Mouse (Mus musculus) B cell, adult (primary cell): ENCODE results near the gene Leng1. TPM values are rescaled to one million over a fixed set of nuclear protein-coding genes. Genes with fewer than 3 reads are reported as not detected.

Experiments used
- total RNA-seq: library from RNA; stranded (reverse); gene quantifications from 4 replicates; pipeline ENCODE4 v1.2.4, GENCODE M21; 2023; ENCODE audit not compliant: inconsistent age

Leng1 gene
- 7.8 to 9.6 TPM (median 9.3 TPM) in 4 replicates for total RNA-seq

DNA sequence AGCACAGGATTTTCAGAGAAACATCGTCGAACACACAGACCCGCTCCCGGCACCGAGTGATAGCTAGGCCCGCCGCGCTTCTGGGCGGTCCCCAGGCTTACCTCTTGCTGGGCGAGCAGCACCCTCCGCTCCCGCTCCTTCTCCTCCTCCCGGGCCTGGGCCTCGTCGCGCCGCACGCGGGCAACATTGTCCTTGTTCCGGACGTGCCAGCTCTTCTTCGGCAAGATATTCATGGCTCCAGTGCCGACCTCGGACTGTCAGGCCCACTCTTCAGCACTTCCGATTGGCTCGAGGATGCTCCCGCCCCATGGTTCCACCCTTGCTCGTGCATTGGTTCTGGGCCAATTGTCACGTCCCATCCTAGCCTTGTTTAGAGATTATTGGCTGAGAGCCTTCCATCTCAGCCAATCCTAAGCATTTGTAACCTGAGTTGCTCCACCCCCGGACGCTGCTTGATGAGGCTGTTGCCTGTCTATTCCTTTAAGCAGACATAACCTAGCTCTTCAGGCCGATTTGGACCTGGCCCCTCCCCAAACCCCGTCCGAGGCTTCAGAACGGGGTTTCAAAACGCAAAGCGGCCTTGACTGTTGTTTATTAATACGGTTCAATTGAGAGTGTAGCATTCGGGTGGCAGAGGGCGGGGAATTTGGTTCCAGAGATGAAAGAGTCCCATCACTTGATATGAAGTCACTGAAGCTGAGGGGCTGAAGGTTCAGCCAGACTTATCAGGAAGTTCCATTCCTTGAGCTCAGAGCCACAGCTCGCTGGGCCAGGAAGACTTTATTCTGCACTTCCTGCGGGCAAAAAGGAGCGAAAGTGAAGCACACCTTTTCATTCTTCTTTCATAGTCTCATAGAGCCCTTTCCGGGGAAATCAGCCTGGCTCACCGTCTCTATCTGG lies at the start of gene Leng1:
Leng1 (minus strand) TSS at position 626 of the 900 bp plus-strand sequence.

DNA sequence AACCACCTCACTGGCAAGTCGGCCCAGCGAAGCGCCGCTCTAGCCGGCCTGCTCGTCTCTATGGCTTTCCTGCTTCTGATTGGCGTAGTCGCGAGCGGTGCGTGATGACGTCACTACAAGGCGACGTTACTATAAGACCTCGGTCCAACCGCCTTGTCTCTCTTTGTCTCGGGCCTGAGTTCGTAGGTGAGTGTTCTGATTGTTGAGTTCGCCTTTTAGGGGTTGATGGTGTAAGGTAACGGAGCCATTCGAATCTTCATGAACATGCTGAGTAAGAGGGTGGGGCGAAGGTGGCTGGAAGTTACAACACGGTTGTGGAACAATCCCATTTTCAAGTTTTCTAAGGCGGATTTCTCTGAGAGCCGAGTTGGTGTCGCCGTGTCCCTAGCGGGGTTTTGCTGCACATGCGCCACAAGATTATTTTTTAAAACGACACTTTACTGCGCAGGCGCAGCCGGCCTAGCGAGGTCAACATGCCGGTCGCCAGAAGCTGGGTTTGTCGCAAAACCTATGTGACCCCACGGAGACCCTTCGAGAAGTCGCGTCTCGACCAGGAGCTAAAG lies 38.3 kb upstream of the Leng1 start, which contains the start of gene Rps9:
Rps9 (plus strand) TSS at position 115 of the 563 bp plus-strand sequence.

DNA sequence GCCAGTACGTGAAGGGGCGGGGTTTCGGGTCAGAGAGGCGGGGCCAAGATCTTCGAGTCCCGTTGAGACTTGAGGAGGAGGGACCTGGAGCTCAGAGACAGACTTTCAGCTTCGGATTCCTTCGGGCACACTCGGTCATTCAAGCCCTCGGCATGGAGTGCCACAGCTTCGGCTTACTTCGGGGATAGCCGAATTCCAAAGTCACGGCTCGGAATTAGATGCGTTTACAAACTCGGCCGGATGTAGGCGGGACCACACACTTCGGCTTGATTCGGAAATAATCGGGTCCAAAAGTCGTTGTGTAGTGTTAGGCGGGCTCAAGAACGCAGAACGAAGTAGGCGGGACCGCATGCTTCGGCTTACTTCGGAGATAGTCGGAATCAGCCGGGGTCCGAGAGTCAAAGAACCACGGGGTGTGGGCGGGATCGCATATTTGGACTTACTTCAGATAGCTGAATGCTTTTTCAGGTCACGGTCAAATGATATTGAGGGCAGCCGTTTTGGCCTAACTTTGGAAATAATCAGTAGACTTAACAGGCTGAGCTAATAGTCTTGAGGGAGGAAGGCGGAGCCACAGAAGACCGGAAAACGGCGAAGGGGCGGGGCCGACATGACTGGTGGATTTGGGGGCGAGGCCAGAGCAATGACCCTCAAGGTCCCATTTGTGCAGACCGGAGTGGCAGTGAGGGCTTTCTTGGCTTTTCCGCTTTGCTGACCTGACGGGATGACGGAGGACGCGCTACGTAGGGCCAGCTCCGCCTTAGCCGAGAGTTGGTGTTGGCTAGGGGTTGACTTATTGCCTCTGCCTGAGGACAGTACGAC lies 27.6 kb upstream of the Leng1 start, which contains the start of gene Mboat7:
Mboat7 (minus strand) TSS at position 537 of the 822 bp plus-strand sequence.

DNA sequence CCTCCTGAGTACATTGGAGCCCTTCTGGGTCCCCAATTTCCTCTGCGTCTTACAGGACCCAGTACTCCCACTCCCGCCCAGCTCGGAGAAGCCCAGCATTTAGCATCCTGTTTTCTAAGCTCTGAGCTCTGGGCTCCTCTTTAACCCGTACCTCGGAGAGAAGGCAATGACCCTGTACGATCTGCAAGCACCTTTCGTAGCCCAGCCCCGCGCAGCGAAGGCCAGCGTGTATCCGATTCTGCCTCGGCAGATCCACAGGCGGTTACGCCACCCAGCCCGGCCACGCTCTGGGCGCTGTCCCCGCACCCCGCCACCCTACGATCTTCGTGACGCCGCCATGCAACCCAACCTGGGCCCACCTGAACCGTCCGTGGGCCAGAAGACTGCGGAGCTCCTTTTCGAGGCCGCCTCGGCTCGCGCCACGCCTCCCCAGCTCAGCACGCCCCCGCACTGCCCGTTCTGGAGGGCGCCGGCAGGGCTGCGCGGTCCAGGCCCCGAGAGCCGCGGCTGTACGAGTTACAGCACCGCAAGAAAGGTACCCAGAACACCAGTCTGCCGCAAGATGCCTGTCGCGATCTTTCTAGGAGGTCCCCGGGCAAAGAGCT lies 26.8 kb upstream of the Leng1 start, which contains the start of gene Tsen34:
Tsen34 (plus strand) TSS at position 482 of the 605 bp plus-strand sequence.

DNA sequence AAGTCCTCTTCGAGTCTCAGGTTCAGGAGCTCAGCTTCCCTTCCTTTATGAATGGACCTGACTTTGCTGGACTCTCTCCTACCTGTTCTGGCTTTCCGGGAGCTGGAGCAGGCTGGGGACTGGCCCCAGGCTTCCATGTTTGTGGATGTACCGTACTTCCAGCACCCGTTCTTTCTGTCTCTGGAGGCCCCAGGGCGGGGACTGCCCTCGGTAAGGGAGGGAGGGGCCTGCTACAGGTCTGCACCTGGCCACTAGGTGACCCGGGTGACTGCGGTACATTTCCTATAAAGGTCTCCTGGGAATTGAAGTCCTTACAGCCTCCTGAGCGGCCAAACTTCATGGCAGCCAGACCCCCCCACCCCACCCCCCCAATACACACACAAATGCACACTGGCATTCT lies 11.7 kb upstream of the Leng1 start, which contains the start of gene Tmc4:
Tmc4 (minus strand) TSS at position 212 of the 400 bp plus-strand sequence.

DNA sequence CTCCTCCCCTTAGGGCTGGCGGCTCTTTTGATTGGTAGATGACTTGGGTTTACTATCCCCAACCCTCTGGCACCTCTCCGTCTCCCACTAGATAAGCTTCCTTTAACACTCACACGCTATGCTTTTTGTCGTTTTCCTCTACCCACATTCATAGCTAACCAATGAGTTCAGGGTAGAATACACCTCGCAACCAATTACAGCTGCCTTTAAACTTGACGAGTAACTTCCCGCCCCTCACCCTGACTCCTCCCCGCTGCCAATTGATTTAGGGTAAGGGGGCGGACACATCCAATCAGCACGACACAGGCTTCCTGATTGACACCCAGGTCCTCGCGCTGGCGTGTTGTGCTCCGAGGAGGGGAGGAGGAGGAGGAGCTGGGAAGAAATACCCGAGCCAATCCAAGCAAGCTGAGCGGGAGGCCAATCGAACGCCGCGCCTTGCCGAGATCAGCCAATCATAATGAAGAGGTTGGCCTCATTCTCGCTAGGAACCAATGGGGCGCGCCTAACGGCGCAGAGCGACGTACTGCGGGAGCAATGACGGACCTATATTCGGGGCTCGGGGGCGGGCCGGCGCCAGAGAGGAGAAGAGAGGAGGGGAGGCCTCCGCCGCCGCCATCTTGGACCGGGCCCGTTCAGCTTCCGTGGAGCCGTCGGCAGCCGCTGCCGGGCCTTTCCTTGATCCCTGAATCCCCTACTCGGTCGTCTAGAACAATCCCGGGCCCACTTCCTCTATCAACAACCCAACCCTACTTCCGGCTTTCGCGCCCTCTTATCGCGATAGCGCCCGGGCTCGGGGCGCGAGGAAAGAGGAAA lies 20.8 kb downstream of the Leng1 start, which contains the start of gene Cnot3:
Cnot3 (plus strand) TSS at position 597 of the 816 bp plus-strand sequence.

DNA sequence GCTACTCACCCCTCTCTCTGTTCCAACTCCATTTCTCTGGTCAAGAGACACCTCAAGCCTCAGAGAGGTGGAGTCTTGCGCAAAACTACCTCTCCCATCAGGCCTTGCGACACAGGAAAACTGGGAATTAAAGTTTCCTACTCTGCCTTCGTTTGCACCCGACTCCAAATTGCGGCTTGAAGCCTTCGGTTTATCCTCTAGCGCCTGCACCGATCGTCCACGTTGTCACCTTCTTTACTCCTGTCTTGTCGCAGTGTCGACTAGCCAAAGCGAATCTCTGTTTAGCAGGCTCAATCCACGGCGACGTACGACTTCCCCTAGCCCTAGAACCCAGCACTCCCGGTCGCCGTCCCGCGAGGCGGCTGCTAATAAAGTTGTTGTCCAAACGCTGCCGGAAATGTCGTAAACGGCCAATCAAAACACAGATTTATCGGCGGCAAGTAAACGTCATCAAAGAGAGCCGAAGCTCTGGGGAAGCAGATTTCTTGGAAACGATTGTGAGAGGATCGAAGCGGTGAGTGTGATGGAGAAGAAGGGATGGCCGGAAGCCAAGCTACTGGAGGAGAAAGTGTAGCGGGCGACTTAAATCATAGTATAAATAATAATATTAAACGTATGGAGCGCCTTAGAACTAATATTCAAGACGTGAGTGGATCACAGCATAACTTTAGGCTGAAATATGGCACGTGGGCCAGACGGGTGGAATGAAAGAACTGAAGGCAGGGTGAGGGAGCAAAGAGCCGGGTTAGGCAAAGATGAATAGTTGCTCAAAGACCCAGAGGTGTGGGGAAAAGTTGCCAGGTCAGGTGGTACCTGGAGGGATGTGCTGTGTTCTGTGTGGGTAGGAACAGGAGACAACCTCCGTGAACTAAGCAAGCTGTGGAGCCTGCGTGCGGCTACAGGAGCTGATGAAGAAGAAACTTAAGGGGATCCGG lies 35.8 kb downstream of the Leng1 start, which contains the start of the genes Tfpt and Prpf31:
Tfpt (minus strand) TSS at position 387 of the 935 bp plus-strand sequence.
Prpf31 (plus strand) TSS at position 443 of the 935 bp plus-strand sequence.

DNA sequence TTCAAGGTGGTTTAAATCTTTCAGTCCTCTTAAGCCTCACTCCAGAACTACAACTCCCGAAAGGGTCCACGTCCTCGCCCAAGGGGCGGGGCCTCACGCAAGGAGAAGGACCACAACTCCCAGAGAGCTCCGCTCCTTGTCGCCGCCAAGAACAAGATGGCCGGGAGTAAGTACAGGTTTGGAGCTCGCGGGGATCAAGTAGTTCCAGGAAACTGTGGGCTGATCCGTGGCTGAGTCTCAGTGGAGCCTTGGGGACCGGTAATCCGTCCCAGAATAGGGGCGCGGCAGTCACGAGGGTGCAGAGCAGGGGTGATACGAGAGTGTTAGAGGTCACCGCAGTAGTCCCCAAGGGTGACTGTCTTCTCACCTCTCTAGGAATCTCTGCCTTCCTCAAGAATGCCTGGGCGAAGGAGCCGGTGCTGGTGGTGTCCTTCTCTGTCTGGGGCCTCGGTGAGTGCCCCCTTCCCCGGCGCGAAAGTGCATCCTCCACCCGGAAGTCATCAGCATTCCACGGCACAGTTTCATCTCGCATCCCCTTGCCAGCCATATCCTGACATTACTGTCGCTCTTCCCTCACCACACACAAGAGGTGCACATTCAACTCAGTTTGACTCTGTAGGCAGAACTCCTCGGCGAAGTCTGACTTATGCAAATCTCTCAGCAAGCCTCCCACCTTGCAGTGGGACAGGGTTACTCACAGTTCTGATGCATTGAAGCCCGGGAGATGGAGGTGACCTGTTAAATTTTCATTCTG lies 48.2 kb downstream of the Leng1 start, which contains the start of gene Ndufa3:
Ndufa3 (plus strand) TSS at position 132 of the 754 bp plus-strand sequence.

DNA sequence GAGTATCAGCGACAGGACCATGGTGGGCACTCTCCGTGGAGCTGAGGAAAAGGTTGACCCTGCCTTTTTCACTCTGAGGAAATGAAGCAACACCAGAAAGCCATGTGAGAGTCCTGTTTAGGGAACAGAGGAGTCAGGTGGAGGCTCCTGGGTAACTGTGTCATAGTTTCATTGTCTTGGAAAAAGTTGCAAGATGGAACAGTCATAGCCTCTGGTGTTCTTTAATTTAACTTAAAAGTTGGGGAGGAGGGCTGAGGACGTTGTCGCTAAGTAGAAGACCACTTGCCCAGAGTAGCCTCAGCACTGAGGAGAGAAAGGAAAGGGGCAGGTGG lies 49.6 kb downstream of the Leng1 start, which contains the start of gene Oscar:
Oscar (minus strand) TSS at position 101 of the 332 bp plus-strand sequence.

Other genes with a start within 250 kb of the Leng1 start
- gene Cacng6, start 241.6 kb downstream of the Leng1 start, total RNA-seq, result not detected in 4 replicates
- gene Tarm1, start 163.2 kb downstream of the Leng1 start, total RNA-seq, result not detected in 4 replicates
- not detected in 4 replicates for gene Oscar, start 49.7 kb downstream of the Leng1 start, total RNA-seq
- 318 to 337 TPM (median 324 TPM) in 4 replicates for gene Ndufa3, start 48.5 kb downstream of the Leng1 start, total RNA-seq
- 16.6 to 33.6 TPM (median 24.7 TPM) in 4 replicates for gene Tfpt, start 35.9 kb downstream of the Leng1 start, total RNA-seq
- 65.9 to 73.2 TPM (median 66.6 TPM) in 4 replicates for gene Prpf31, start 35.9 kb downstream of the Leng1 start, total RNA-seq
- 114 to 134 TPM (median 124 TPM) in 4 replicates for gene Cnot3, start 20.6 kb downstream of the Leng1 start, total RNA-seq
- 6.5 to 11.9 TPM (median 9.4 TPM) in 4 replicates for gene Tmc4, start 11.7 kb upstream of the Leng1 start, total RNA-seq
- gene Tsen34, start 27.0 kb upstream of the Leng1 start, total RNA-seq, result 27.6 to 31.2 TPM (median 30.4 TPM) in 4 replicates
- gene Mboat7, start 27.7 kb upstream of the Leng1 start, total RNA-seq, result 56.5 to 58.7 TPM (median 57.9 TPM) in 4 replicates
- 2,078 to 2,320 TPM (median 2,119 TPM) in 4 replicates for gene Rps9, start 38.2 kb upstream of the Leng1 start, total RNA-seq
- 34.2 to 36.4 TPM (median 35.1 TPM) in 4 replicates for gene Pirb, start 54.6 kb upstream of the Leng1 start, total RNA-seq
- 4.1 to 7.9 TPM (median 5.5 TPM) in 4 replicates for gene Gm15448, start 159.8 kb upstream of the Leng1 start, total RNA-seq
- gene Pira2, start 179.2 kb upstream of the Leng1 start, total RNA-seq, result 8.5 to 11.0 TPM (median 9.8 TPM) in 4 replicates
- 4.4 to 6.5 TPM (median 5.2 TPM) in 4 replicates for gene Gm14548, start 232.3 kb upstream of the Leng1 start, total RNA-seq
- 3.5 to 5.5 TPM (median 4.5 TPM) in 4 replicates for gene Lilra6, start 249.7 kb upstream of the Leng1 start, total RNA-seq